Mouse (Mus musculus) testis, postnatal 14 days (tissue): ENCODE data around the gene Pdcl2.

Experiments
- DNase-seq: peaks from one replicate; pipeline ENCODE4 v3.0.0; 2021; ENCODE audit warnings: low spot score

Gene Pdcl2

GRCm38 (mm10) chr5:76330953-76331352, at the start of gene Pdcl2:
Pdcl2 (minus strand) TSS chr5:76331156.
- DNase-seq: peak; percentile 66

- DNase-seq: no peak
These were observed 48.3 kb upstream of the Pdcl2 start for GRCm38 (mm10) chr5:76379216-76379615.

GRCm38 (mm10) chr5:76369215-76369840, 38.4 kb upstream of the Pdcl2 start:
- no peak for DNase-seq

GRCm38 (mm10) chr5:76365406-76365805, 34.5 kb upstream of the Pdcl2 start:
- DNase-seq: no peak

- no peak for DNase-seq
These were observed 32.6 kb upstream of the Pdcl2 start, which contains the start of gene Nmu for GRCm38 (mm10) chr5:76363453-76364104. Nmu (minus strand) TSS chr5:76363788.

- no peak for DNase-seq
These were observed 29.8 kb upstream of the Pdcl2 start for GRCm38 (mm10) chr5:76360786-76361185.

GRCm38 (mm10) chr5:76360057-76360456, 29.1 kb upstream of the Pdcl2 start:
- DNase-seq: no peak

GRCm38 (mm10) chr5:76351953-76352611, 21.1 kb upstream of the Pdcl2 start:
- no peak for DNase-seq

GRCm38 (mm10) chr5:76351537-76351936, 20.6 kb upstream of the Pdcl2 start:
- DNase-seq: no peak

GRCm38 (mm10) chr5:76346137-76346536, 15.2 kb upstream of the Pdcl2 start:
- no peak for DNase-seq

GRCm38 (mm10) chr5:76340931-76341330, 10.0 kb upstream of the Pdcl2 start:
- DNase-seq: no peak

- no peak for DNase-seq
These were observed 6.1 kb upstream of the Pdcl2 start for GRCm38 (mm10) chr5:76337100-76337499.

- DNase-seq: no peak
These were observed 2.9 kb upstream of the Pdcl2 start for GRCm38 (mm10) chr5:76333833-76334232.

- DNase-seq: peak; percentile 51
These were observed 3.7 kb downstream of the Pdcl2 start for GRCm38 (mm10) chr5:76327296-76327695.

- no peak for DNase-seq
These were observed 5.8 kb downstream of the Pdcl2 start for GRCm38 (mm10) chr5:76325113-76325512.

- DNase-seq: no peak
These were observed 9.4 kb downstream of the Pdcl2 start for GRCm38 (mm10) chr5:76321249-76322196.

GRCm38 (mm10) chr5:76308206-76308605, 22.8 kb downstream of the Pdcl2 start:
- DNase-seq: no peak

GRCm38 (mm10) chr5:76306261-76306660, 24.7 kb downstream of the Pdcl2 start:
- DNase-seq: no peak

- peak; percentile 68 for DNase-seq
These were observed 25.3 kb downstream of the Pdcl2 start for GRCm38 (mm10) chr5:76305616-76306015.

GRCm38 (mm10) chr5:76304452-76305341, 26.3 kb downstream of the Pdcl2 start, which contains the start of gene Clock:
Clock (minus strand) TSS chr5:76304792.
- DNase-seq: peak; percentile 92
